Mouse (Mus musculus) right cerebral cortex, adult 18-20 months (tissue): Measurements from ENCODE around the gene Rhebl1.
"Not testable (repeated sequence)": the region's sequence is repeated elsewhere in the genome, so short reads cannot be mapped to it uniquely, and the experiment has no call there.

Experiments
- DNase-seq: peaks from one replicate; pipeline ENCODE4 v3.0.0; 2022; ENCODE audit warnings: mixed read lengths

Gene Rhebl1

DNA sequence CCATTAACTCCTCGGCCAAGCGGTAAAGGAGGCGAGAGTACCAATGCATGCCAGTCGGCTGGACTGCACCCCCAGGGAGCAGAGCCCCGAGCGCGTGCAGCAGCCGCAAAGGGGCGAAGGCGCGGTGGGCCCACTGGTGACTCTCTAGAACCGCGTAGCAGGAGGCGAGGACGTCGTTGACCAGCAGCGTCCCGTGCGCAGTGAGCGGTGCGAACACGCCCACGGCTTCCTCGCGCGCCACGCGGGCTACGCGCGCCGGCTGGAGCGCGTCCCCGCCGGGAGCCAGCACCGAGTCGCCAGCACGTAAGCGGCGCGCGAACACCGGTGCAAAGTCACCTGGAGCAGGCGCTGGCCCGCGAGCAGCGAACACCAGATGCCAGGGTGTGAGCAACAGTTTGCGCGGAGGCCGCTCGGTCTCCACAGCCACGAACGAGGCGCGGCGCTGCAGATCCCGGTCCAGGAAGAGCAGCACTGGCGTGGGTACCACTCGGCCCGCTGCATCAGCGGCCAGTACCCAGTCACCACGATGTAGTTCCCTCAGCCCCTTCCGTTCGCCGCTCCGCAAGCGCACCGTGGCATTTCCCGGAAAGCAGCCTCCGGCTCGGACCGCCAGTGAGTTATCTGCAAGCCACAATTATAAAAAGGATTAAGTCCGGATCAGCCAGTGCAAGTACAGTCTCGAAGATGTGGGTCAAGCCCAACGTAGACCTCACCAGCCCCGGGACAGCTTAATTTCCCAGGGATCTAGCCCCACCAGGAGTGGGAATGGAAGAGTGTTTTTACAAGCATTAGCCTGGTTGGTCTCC is at the start of gene Rhebl1:
Gene Rhebl1 (minus strand): TSS at position 601 of the 806 bp plus-strand sequence.
- peak; percentile 44 for DNase-seq

DNA sequence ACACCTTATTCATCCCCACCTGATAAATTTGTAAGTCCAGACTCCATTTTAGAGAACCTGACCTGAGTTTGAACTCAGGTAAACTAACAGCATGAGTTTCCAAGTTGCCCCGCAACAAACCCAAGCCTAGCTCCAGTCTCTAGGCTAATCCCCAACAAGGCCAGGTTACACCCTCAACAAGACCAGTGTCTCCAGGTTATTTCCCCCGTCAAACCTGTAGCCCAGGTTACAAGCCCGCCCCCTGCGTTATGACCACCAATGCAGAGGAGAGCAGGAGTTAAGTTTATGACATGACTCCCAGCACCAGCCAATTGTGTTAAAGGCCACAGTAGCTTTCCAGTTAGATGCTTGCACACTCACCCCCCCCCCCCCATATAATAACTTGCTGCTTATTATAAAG is 48.8 kb upstream of the Rhebl1 start:
- no peak for DNase-seq

DNA sequence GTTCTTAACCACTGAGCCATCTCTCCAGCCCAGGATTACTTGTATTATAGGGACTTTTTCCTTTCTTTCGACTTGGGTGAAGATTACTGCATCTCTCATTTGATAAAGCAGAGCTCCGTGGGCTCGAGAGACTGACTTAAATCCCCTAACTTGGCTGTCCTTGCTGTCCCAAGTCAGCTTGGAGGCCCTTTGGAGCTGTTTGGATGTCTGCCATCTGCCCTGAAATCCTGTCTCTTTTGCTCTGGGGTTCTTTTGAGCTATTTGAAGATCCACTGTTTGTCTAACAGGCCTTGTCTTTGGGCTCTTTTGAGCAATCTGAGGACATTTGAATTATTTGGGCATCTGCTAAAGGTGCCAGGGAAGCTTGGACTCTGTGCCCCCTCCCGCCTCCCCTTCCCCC is 47.7 kb upstream of the Rhebl1 start:
- DNase-seq = no peak

DNA sequence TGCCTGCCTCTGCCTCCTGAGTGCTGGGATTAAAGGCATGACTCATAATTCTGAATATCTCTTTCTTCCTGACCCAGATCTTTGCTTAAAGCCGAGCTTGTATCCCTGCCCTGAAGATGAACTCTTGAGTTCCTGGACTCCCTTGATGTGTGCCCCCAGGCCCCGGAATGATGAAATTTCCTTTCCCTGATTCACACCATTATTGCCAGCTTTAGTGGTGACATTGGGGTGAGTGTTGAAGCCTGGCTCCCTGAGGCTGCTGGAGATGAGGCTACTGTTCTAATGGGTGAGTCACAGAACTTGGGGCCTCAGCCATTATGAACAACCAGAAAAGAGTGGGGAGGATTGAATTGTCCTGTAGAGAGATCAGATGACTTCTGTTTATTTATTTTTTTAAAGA is 47.2 kb upstream of the Rhebl1 start:
- DNase-seq = no peak

DNA sequence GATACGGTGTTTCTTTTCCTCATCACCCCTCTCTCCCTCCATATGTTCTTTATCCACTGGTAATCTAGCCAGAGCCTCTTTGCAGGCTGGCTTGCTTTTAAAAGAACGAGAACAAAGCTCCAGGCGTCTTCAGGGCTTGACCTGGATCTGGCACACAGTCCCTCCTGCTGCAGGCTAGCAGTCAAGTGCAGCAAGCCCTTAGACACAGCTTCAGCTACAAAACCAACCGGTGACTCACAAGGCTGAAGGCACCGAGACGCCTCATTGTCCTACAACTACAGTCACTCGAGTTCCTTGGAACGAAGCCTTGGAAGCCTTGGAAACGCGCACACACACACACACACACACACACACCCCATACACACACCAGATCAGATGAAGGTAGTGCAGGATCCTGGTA is 46.5 kb upstream of the Rhebl1 start:
- no peak for DNase-seq

DNA sequence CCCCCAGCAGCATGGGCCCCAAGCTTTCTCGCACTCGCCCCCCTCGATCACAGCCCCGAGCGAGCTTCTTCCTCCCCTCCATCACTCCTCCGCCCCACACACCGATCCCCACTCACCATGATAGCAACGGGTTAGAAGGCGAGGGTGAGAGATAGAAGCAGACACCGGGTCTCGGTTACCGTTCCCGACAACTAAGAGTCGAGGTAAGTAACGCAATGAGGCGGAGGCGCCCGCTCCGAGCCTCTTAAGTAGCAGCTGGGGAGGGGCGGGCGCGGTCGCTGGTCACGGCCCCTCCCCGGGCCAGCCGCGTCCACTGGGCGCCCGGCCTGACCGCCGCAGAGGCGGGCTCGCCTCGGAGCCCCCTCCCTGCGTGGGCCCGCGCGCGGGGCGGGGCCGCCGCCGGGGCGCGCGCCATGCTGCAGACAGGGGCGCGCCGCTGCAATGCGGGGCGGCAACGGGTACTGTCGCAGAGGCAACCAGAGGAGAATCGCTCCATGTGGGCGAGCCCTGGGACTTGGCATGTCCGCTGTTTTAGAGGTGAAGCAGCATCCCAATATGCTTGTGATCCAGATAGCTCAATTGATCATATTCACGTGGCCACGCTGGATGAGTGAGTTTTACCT is 40.0 kb upstream of the Rhebl1 start, which contains the start of gene Tuba1b:
Gene Tuba1b (minus strand): TSS at position 349 of the 623 bp plus-strand sequence.
- peak; percentile 95 for DNase-seq

DNA sequence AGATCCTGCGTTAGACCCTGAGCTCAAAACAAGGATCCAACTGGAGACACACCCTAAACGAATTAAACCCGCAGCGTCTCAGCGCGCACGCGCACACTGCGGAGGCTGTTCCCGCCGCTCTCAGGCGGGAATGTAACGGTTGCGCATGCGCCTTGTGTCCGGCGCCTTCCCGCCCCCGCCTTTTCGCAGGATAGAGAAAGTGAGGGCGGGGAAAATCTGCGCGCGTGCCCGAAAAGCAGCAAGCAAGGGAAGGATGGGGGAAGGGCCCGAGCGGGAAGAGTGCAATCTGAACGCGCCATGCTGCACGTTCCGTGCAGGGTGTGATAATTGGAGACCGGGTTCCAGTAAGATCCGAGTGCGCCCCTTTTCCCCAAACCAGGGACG is 39.5 kb upstream of the Rhebl1 start:
- DNase-seq = peak; percentile 96

DNA sequence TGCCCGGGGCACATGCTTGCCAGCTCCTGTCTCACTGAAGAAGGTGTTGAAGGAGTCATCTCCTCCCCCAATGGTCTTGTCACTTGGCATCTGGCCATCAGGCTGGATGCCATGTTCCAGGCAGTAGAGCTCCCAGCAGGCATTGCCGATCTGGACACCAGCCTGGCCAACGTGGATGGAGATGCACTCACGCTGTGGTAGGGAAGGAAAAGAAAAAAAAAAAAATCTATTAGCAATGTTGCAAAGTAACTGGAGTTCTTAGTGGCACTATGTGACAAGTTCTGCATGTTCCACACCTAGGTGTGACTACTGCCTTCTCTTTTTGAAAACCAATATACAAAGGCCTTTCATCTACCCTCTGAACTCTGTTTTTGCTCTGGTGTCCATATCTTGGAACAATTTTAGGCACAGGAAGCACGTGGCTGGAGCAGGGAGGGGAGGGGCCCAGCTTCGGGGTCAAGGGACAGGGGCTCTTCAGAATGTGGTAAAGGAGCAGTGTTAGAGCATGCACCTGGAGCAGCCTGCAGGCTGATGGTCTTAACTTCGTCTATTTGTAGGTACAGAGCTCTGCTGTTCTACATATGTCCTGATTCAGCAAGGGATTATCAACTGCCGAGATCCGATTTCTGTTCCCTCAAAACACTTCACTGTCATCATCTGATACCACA is 38.8 kb upstream of the Rhebl1 start:
- DNase-seq = not testable (repeated sequence)

DNA sequence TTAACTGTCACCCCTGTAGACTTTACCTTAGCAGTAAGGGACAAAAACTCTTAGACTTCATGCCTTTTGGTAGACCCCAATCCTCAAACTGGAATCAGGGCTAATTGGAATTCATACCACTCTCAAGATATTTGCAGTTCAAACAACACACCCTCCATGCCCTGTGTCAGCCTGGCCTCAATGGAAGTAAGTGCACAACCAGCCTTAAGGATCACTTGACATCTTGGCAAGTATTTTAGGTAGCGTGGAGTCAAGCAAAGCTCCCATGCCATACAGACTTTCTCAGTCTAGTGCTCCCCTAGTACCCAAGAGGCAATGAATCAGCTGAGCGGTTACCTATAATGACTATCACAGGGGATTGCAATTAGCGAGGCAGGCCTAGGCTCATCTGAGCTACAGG is 36.7 kb upstream of the Rhebl1 start:
- no peak for DNase-seq

DNA sequence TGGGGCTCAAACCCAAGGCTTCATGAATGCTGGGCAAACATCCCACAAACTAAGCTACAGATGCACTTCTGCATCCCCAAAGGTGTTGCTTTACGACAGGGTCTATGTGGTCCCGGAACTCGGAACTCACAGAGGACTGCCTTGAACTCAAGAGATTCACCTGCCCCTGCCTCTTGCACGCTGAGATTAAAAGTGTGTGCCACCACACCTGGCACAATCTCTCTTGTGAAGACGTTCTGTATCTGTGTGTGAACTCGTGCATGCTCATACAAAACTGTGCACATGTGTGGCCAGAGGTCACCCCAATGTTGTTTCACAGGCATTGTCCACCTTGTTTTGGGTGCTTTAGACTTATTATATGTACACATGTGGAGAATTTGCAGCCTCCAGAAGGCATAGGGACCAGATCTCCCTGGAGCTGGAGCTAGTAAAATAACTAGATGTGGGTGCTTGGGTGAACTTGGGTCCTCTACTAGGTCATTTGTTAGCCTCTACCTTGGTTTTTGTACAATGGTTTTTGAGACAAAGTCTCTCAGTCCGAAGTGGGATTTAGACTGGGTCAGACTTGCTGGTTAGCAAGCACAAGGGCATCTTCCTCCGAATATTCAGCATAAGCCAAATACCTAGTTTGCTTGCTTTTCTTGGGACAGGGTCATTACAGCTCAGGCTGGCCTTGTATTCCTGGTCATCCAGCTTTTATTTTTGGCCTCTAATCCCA is 35.8 kb upstream of the Rhebl1 start:
- no peak for DNase-seq

DNA sequence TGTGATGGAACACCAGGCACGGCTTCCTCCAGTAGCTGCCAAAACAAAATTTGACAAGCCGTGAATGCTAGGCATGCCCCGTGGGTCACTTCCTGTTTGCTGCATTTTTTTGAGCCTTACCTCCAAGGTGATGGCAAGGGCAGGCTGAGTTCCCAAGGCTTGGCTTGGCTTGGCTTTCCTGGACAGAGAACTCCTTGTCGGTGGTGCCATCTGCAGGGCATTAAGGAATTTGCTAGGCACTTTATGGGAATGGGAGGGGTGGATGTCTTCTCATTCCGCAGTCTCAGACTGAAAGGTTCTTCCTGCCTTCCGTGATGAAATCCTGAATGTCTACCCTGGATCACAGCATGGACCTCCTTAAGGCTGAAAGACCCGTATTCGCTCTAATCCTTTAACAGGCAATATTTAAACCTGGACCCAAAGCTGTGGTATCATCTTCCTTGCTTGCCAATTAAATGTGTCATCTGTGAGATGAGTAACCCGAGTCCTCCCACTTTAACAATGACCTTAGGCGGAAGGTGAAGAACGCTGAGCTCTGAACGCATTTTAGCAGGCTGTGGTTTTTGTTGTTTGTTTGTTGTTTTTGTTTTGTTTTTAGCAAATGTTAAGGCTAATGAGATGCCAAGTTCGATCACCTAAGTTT is 34.4 kb upstream of the Rhebl1 start:
- peak; percentile 80 for DNase-seq

DNA sequence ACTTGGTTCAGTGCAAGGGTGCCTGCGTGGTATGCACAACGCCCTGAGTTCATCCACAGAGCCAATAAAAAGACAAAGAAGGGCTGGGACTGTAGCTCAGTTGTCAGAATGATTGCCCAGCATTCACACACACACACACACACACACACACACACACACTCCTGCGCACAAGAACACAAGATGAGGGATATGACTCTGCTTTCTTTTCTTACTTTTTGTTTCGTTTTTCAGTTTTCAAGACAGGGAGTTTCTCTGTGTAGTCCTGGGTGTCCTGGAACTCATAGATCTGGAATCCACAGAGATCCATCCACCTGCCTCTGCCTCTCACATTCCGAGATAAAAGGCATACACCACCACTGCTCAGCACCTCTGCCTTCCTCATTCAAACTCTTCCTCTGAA is 33.2 kb upstream of the Rhebl1 start:
- DNase-seq = no peak

DNA sequence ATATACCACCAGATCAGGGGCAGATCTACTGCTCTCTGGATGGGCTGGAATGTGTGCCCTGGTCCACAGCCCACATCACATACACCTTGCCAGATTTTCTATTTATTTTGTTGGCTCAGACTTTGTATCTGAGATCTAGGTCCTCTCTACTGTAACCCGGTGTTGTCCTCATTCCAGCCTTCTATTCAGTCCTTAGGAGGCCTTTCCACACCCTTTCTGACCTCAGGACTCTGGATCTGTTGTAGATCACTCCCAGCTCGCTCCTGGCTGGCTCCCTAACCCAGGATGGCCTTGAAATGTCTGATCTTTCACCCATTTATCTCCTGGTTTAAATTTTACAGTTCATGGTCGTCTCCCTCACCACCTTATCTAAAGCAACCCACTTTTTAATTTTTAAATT is 30.3 kb upstream of the Rhebl1 start:
- DNase-seq = no peak

DNA sequence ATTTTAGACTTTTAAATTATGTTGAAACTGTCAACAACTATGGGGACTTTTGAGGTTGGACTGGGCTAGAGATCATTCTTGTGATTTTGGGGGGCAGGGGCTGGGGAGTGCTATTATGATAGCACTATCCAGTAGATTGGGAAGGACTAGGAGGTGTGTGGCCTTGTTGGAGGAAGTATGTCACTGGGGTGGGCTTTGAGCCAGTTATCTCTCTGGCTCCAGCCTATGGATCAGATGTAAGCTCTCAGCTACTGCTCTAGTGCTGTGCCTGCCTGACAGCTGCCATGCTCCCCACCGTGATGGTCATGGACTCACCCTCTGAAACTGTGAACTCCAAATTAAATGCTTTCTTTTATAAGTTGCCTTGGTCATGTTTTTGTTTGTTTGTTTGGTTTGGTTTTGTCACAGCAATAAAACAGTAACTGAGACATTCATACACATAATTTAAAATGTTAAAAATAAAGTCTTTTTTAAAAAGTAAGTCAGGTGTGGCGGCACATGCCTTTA is 28.7 kb upstream of the Rhebl1 start:
- DNase-seq = no peak

DNA sequence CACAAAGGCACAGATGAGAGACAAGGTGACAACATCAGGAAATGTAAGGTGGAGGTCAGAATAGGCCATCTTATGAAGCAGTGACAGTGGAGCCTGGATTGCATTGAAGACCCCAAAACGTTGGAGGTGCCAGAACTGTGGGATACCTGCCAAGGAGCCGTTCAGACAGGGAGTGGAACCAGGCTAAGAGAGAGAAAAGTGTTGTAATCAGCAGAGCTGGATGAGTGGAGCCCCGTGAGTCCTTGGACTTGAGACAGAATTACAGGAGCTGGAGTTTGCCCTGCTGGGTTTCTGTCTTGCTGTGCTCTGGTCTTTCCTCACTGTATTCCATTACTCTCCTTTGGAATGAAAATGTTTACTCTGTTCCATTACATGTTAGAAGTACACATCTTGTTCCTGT is 28.2 kb upstream of the Rhebl1 start:
- no peak for DNase-seq

DNA sequence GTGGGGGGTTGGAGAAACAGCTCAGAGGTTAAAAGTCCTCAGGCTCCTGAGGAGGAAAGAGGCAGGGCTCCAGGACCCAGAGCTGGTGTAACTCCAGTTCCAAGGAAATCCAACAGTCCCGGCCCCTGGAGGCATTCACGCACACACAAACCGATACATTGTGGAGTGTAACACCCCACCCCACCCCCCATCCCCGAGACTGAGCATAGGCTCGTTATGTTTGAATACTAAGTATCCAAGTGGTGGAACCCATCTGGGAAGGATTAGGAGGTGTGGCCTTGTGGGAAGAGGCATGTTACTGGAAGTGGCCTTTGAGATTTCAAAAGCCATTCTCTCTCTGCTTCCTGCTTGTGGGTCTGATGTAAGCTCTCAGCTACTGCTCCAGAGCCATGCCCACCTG is 27.2 kb upstream of the Rhebl1 start:
- DNase-seq = no peak

DNA sequence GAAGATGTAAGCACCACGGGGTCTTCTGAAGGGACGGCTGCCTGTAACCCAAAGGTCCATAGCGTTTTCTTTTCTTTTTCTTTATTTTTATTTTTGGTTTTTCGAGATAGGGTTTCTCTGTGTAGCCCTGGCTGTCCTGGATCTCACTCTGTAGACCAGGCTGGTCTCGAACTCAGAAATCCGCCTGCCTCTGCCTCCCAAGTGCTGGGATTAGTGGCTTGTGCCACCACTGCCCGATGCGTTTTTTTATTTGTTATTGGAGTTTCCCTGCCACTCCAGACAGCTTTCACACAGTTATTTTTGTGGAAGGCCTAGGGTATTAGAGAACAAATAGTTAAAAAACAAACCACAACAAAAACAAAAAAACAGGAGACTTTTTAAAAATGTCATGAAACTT is 24.2 kb upstream of the Rhebl1 start:
- DNase-seq = not testable (repeated sequence)

DNA sequence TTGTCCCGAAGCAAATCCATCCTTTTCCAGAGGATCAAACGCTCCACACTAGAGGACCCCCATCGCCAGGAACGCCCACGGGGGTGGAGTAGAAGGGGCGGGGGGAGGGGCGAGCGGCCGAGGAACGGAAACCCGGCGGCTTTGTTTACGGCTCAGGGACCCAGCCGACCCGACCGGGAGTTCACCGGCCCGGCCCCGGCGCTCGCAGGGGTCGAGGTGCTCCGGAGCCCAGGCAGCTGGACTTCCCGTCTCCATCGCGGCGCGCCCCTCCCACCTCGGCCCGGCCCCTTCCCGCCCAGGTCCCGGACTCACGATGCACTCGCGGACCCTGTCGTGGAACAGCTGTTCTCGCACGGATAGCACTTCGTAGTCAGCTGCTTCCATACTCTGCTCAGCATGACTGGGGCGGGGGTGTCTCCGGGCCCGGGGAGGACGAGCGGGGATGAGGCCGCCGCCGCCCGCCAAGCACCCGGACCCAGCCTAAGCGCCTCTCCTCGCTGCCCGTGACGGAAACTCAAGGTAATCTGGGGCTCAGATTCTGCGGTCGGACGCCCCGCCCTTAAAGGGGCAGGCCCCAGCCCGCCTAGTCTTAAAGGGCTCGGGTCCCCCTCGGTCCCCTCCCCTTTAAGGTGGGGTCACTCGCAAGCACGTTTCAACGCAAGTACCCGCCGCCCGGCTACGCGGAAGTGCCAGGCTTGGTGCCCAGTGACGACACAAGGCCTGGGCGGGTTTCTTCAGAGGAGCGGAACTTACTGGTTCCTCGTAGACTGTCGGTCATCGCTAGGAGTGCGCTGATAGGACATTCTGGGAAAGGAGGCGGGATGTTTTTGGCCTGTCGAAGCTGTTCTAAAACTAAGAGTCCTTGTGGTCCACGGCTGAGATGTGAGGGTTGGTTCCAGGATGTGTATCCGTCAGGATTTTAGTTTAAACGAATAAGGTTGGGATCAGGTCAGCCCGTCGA is 23.5 kb upstream of the Rhebl1 start, which contains the start of gene Lmbr1l:
Gene Lmbr1l (minus strand): TSS at position 694 of the 961 bp plus-strand sequence.
- peak; percentile 99 for DNase-seq

DNA sequence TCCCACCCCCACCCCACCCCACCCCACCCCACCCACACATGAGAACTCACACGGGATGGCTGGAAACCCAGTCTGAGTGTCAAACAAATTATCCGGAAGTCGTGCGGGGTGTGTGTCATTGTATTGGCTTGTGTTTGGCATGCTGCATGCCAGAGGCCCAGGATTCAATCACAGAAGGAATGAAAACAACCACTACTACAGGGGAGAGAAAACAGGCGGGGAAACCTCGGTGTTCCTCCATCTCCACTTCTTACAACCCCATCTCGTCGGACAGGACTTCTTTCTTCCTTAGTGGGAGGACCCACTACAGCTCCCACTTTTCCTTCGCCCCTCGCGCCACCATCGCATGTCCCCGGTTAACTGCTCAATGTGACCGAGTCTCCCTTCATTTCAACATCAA is 22.8 kb upstream of the Rhebl1 start:
- DNase-seq = no peak

DNA sequence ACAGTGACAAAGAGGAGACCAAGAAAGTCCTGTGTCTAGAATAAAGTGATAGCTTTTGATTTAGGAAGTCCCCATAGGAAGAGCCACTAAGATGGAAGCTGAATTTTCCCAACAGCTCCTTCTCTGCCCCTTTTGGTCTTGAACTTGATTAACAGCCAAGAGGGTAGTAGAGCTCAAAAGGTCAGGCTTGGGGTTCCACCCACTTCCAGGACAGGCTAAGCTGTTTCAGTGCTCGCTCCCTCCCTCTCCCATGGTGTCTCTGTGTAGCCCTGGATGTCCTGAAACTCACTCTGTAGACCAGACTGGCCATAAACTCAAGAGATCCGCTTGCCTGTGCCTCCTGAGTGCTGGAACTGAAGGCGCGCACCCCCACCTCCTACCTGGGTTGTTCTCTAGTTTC is 21.7 kb upstream of the Rhebl1 start:
- DNase-seq = no peak

DNA sequence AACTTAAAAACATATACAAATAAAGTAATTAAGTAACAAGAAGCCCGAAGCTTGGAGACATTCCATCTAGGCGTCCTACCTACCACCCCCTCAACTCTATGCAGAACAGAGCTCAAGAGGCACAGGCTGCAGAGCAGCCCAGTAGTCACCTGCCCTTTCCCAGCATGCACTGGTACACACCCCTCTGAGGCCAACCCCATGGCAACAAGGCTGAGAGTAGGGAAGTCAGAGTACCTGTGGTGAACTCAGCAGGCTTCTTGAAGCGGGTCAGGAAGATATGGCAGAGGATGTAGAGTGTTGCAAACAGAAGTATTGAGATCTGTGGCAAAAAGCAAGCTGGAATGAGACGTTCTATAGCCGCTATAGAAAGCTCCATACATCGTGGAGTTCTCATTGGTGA is 20.6 kb upstream of the Rhebl1 start:
- DNase-seq = no peak
